Mouse (Mus musculus): ENCODE measurements around the gene Palb2.

GRCm38 (mm10) chr7:122170705-122171104, 37.9 kb upstream of the Palb2 start:
- TF ChIP-seq CTCF (conservative IDR thresholded peaks at IDR 0.05; ENCODE audit: low read length): no peak
- no peak for TF ChIP-seq POU5F1 (IDR thresholded peaks at IDR 0.05; ENCODE audit: borderline replicate concordance, low read length)

Data from E14TG2a.4 (cell line).